Mouse (Mus musculus): Measurements from ENCODE around the gene Tspan13.

GRCm38 (mm10) chr12:35977633-35978246 is 64.6 kb downstream of the Tspan13 start:
- TF ChIP-seq CTCF (conservative IDR thresholded peaks at IDR 0.05; ENCODE audit: insufficient read depth, insufficient read length, low read depth, low read length): no peak
- no peak for TF ChIP-seq POLR2A (IDR thresholded peaks at IDR 0.05; ENCODE audit: low read depth, low read length)
